ENCODE assay signal across 8 mouse cellular contexts in genomic region chr2:164912749-164913427, GRCm38 (mm10). TPM values are rescaled to one million over a fixed set of nuclear protein-coding genes. Genes with fewer than 3 reads are reported as not detected.
DNase-seq lines count a peak whose midpoint lies in the region; ATAC-seq and TF ChIP-seq lines count a peak whose summit lies in the region.

No protein-coding gene starts in this region.

- no peaks in the 10 kb centered on the region for H3K9me3 ChIP-seq in forebrain, embryonic 10.5 days
- no peaks in the 10 kb centered on the region for H3K9me3 ChIP-seq in forebrain, embryonic 16.5 days (ENCODE audit: control insufficient read depth, low read length)
- no peaks in the 10 kb centered on the region for H3K9me3 ChIP-seq in lung, postnatal 0 days (ENCODE audit: low read length)
- H3K9me3 ChIP-seq in intestine, embryonic 14.5 days (ENCODE audit: control insufficient read depth, low read length): no peaks in the 10 kb centered on the region
- H3K9me3 ChIP-seq in neural tube, embryonic 14.5 days (ENCODE audit: control insufficient read depth, low read length): no peaks in the 10 kb centered on the region

- ATAC-seq in forebrain, embryonic 16.5 days: no peak
- no peak for ATAC-seq in lung, postnatal 0 days
- ATAC-seq in intestine, embryonic 14.5 days (replicated peaks; ENCODE audit: low FRiP score, low TSS enrichment, low read depth): no peak
- ATAC-seq in neural tube, embryonic 14.5 days (ENCODE audit: low read depth): no peak

- H3K4me3 ChIP-seq in forebrain, embryonic 10.5 days: peak overlapping the region; percentile 63
- no peak overlapping the region for H3K4me3 ChIP-seq in forebrain, embryonic 16.5 days (replicated peaks; ENCODE audit: low read length)
- no peak overlapping the region for H3K4me3 ChIP-seq in lung, postnatal 0 days (ENCODE audit: low read depth, low read length)
- no peak overlapping the region for H3K4me3 ChIP-seq in lung, adult 2 months (replicated peaks; ENCODE audit: extremely low read depth, low read depth, low read length)
- H3K4me3 ChIP-seq in intestine, embryonic 14.5 days (ENCODE audit: low read depth, low read length): no peak overlapping the region
- H3K4me3 ChIP-seq in neural tube, embryonic 14.5 days (ENCODE audit: low read depth, low read length): no peak overlapping the region

- TF ChIP-seq CTCF in lung, postnatal 0 days (IDR thresholded peaks at IDR 0.05): no peak
- no peak for TF ChIP-seq CTCF in lung, adult 2 months (IDR thresholded peaks at IDR 0.05; ENCODE audit: insufficient read depth, low read length)

- TF ChIP-seq POLR2A in lung, adult 2 months (IDR thresholded peaks at IDR 0.05; ENCODE audit: borderline replicate concordance, extremely low read depth, low read depth, low read length): no peak

- H3K36me3 ChIP-seq in forebrain, embryonic 10.5 days (replicated peaks): peaks cover 29% of the 10 kb centered on the region
- H3K36me3 ChIP-seq in forebrain, embryonic 16.5 days (ENCODE audit: control insufficient read depth, insufficient read depth): peaks cover 8% of the 10 kb centered on the region; the same call in 1 of the 2 replicates
- H3K36me3 ChIP-seq in lung, postnatal 0 days (ENCODE audit: insufficient read depth, low read length): peaks cover 14% of the 10 kb centered on the region
- H3K36me3 ChIP-seq in intestine, embryonic 14.5 days (ENCODE audit: control insufficient read depth, insufficient read depth, low read length): peaks cover 14% of the 10 kb centered on the region
- H3K36me3 ChIP-seq in neural tube, embryonic 14.5 days (ENCODE audit: control insufficient read depth, insufficient read depth, low read length): peaks cover 13% of the 10 kb centered on the region

- H3K4me2 ChIP-seq in forebrain, embryonic 16.5 days (ENCODE audit: low read length): no peak overlapping the region
- H3K4me2 ChIP-seq in lung, postnatal 0 days (replicated peaks; ENCODE audit: low read depth, low read length): no peak overlapping the region
- H3K4me2 ChIP-seq in intestine, embryonic 14.5 days (ENCODE audit: low read length): peak overlapping the region; percentile 85
- H3K4me2 ChIP-seq in neural tube, embryonic 14.5 days (ENCODE audit: low read depth, low read length): peak overlapping the region; percentile 48; the same call in 1 of the 2 replicates

- peaks cover 34% of the 10 kb centered on the region for H3K4me1 ChIP-seq in forebrain, embryonic 10.5 days
- peaks cover 21% of the 10 kb centered on the region for H3K4me1 ChIP-seq in forebrain, embryonic 16.5 days (replicated peaks; ENCODE audit: control insufficient read depth, insufficient read depth, low read length)
- H3K4me1 ChIP-seq in lung, postnatal 0 days (ENCODE audit: insufficient read depth, low read depth, low read length): peaks cover 9% of the 10 kb centered on the region; the same call in 1 of the 2 replicates
- peaks cover 13% of the 10 kb centered on the region for H3K4me1 ChIP-seq in lung, adult 2 months (ENCODE audit: control insufficient read depth, insufficient read depth, low read length)
- peaks cover 15% of the 10 kb centered on the region for H3K4me1 ChIP-seq in intestine, embryonic 14.5 days (replicated peaks; ENCODE audit: control insufficient read depth, insufficient read depth, low read length)
- peaks cover 17% of the 10 kb centered on the region for H3K4me1 ChIP-seq in neural tube, embryonic 14.5 days (ENCODE audit: control insufficient read depth, insufficient read depth, low read length)

- no peak for DNase-seq in forebrain, embryonic 10.5 days (ENCODE audit: extremely low spot score, low spot score)
- DNase-seq in lung, postnatal 0 days (ENCODE audit: low spot score): no peak
- no peak for DNase-seq in lung, adult 2 months
- no peak for DNase-seq in intestine, embryonic 14.5 days (ENCODE audit: low spot score)
- no peak for DNase-seq in cerebellum, adult 18-20 months
- DNase-seq in kidney, adult 8-10 months: no peak

- no peak for TF ChIP-seq EP300 in lung, postnatal 0 days (IDR thresholded peaks at IDR 0.05)

- 92% methylated on average over 8 of the region's 9 CpGs for WGBS in forebrain, embryonic 10.5 days
- 92% methylated on average over 9 of the region's 9 CpGs for WGBS in forebrain, embryonic 16.5 days
- 75% methylated on average over 8 of the region's 9 CpGs for WGBS in lung, postnatal 0 days
- WGBS in lung, adult 2 months: 70% methylated on average over 8 of the region's 9 CpGs
- WGBS in intestine, embryonic 14.5 days: 86% methylated on average over 9 of the region's 9 CpGs
- 92% methylated on average over 7 of the region's 9 CpGs for WGBS in neural tube, embryonic 14.5 days

- H3K9ac ChIP-seq in forebrain, embryonic 16.5 days (replicated peaks; ENCODE audit: low read depth, low read length): no peak overlapping the region
- H3K9ac ChIP-seq in lung, postnatal 0 days (replicated peaks; ENCODE audit: low read depth): no peak overlapping the region
- no peak overlapping the region for H3K9ac ChIP-seq in intestine, embryonic 14.5 days (ENCODE audit: low read length)
- no peak overlapping the region for H3K9ac ChIP-seq in neural tube, embryonic 14.5 days (replicated peaks; ENCODE audit: low read depth, low read length)

- no peak overlapping the region for H3K27ac ChIP-seq in forebrain, embryonic 10.5 days
- H3K27ac ChIP-seq in forebrain, embryonic 16.5 days (ENCODE audit: low read length): no peak overlapping the region
- H3K27ac ChIP-seq in lung, postnatal 0 days (ENCODE audit: low read length): peak overlapping the region; percentile 97; the same call in 1 of the 2 replicates
- no peak overlapping the region; the same call in 1 of the 2 replicates for H3K27ac ChIP-seq in intestine, embryonic 14.5 days (ENCODE audit: low read depth)
- no peak overlapping the region for H3K27ac ChIP-seq in neural tube, embryonic 14.5 days (ENCODE audit: low read depth, low read length)

- no peaks in the 10 kb centered on the region for H3K27me3 ChIP-seq in forebrain, embryonic 10.5 days (ENCODE audit: poor library complexity, severe bottlenecking)
- H3K27me3 ChIP-seq in forebrain, embryonic 16.5 days (replicated peaks; ENCODE audit: control insufficient read depth, insufficient read depth, low read length): no peaks in the 10 kb centered on the region
- H3K27me3 ChIP-seq in lung, postnatal 0 days (replicated peaks; ENCODE audit: insufficient read depth, low read length): no peaks in the 10 kb centered on the region
- no peaks in the 10 kb centered on the region for H3K27me3 ChIP-seq in intestine, embryonic 14.5 days (replicated peaks; ENCODE audit: control insufficient read depth, insufficient read depth, low read length)
- H3K27me3 ChIP-seq in neural tube, embryonic 14.5 days (ENCODE audit: control insufficient read depth, insufficient read depth, low read length): no peaks in the 10 kb centered on the region

RNA-seq across cellular contexts. Expression of gene Zfp335, which starts 1.3 kb away (rescaled TPM):
- polyA plus RNA-seq in forebrain, embryonic 10.5 days (2016; fragmentation: Nextera tagmentation; extraction: Ambion mirVana): 16.0 and 16.6 TPM in 2 replicates
- 16.2 and 19.9 TPM in 2 replicates for polyA plus RNA-seq in forebrain, embryonic 16.5 days (2015; fragmentation: Nextera tagmentation; extraction: Ambion mirVana)
- polyA plus RNA-seq in lung, postnatal 0 days (2015; fragmentation: Nextera tagmentation; extraction: Ambion mirVana): 5.0 and 5.2 TPM in 2 replicates
- polyA plus RNA-seq in lung, adult 2 months (2012; rRNA removed): 33.2 and 34.9 TPM in 2 replicates
- polyA plus RNA-seq in intestine, embryonic 14.5 days (2014; fragmentation: Nextera tagmentation; extraction: Ambion mirVana): 12.7 and 14.3 TPM in 2 replicates
- 14.3 and 14.5 TPM in 2 replicates for polyA plus RNA-seq in neural tube, embryonic 14.5 days (2014; fragmentation: Nextera tagmentation; extraction: Ambion mirVana)

RNA-seq across cellular contexts. Expression of gene Mmp9, which starts 27.7 kb away (rescaled TPM):
- 0.45 TPM in 1 of 2 replicates, not detected in the other for polyA plus RNA-seq in forebrain, embryonic 10.5 days (2016; fragmentation: Nextera tagmentation; extraction: Ambion mirVana)
- 16.9 and 20.6 TPM in 2 replicates for polyA plus RNA-seq in forebrain, embryonic 16.5 days (2015; fragmentation: Nextera tagmentation; extraction: Ambion mirVana)
- 4.5 and 5.6 TPM in 2 replicates for polyA plus RNA-seq in lung, postnatal 0 days (2015; fragmentation: Nextera tagmentation; extraction: Ambion mirVana)
- polyA plus RNA-seq in lung, adult 2 months (2012; rRNA removed): 12.4 and 13.4 TPM in 2 replicates
- polyA plus RNA-seq in intestine, embryonic 14.5 days (2014; fragmentation: Nextera tagmentation; extraction: Ambion mirVana): 2.4 and 3.3 TPM in 2 replicates
- 13.8 and 22.2 TPM in 2 replicates for polyA plus RNA-seq in neural tube, embryonic 14.5 days (2014; fragmentation: Nextera tagmentation; extraction: Ambion mirVana)

RNA-seq across cellular contexts. Expression of gene Pcif1, which starts 33.8 kb away (rescaled TPM):
- 78.3 and 84.6 TPM in 2 replicates for polyA plus RNA-seq in forebrain, embryonic 10.5 days (2016; fragmentation: Nextera tagmentation; extraction: Ambion mirVana)
- 79.3 and 93.7 TPM in 2 replicates for polyA plus RNA-seq in forebrain, embryonic 16.5 days (2015; fragmentation: Nextera tagmentation; extraction: Ambion mirVana)
- 60.9 and 71.3 TPM in 2 replicates for polyA plus RNA-seq in lung, postnatal 0 days (2015; fragmentation: Nextera tagmentation; extraction: Ambion mirVana)
- 42.9 and 44.3 TPM in 2 replicates for polyA plus RNA-seq in lung, adult 2 months (2012; rRNA removed)
- polyA plus RNA-seq in intestine, embryonic 14.5 days (2014; fragmentation: Nextera tagmentation; extraction: Ambion mirVana): 76.0 and 85.5 TPM in 2 replicates
- polyA plus RNA-seq in neural tube, embryonic 14.5 days (2014; fragmentation: Nextera tagmentation; extraction: Ambion mirVana): 78.0 and 82.1 TPM in 2 replicates

RNA-seq across cellular contexts. Expression of gene Slc12a5, which starts 47.7 kb away (rescaled TPM):
- 0.92 and 0.93 TPM in 2 replicates for polyA plus RNA-seq in forebrain, embryonic 10.5 days (2016; fragmentation: Nextera tagmentation; extraction: Ambion mirVana)
- polyA plus RNA-seq in forebrain, embryonic 16.5 days (2015; fragmentation: Nextera tagmentation; extraction: Ambion mirVana): 13.1 and 22.4 TPM in 2 replicates
- 0.84 and 1.0 TPM in 2 replicates for polyA plus RNA-seq in lung, postnatal 0 days (2015; fragmentation: Nextera tagmentation; extraction: Ambion mirVana)
- polyA plus RNA-seq in lung, adult 2 months (2012; rRNA removed): 3.6 and 3.9 TPM in 2 replicates
- 1.3 and 1.5 TPM in 2 replicates for polyA plus RNA-seq in intestine, embryonic 14.5 days (2014; fragmentation: Nextera tagmentation; extraction: Ambion mirVana)
- polyA plus RNA-seq in neural tube, embryonic 14.5 days (2014; fragmentation: Nextera tagmentation; extraction: Ambion mirVana): 51.5 and 68.8 TPM in 2 replicates

RNA-seq across cellular contexts. Expression of gene Pltp, which starts 55.4 kb away (rescaled TPM):
- 36.6 and 40.0 TPM in 2 replicates for polyA plus RNA-seq in forebrain, embryonic 10.5 days (2016; fragmentation: Nextera tagmentation; extraction: Ambion mirVana)
- 45.7 and 63.9 TPM in 2 replicates for polyA plus RNA-seq in forebrain, embryonic 16.5 days (2015; fragmentation: Nextera tagmentation; extraction: Ambion mirVana)
- 286 and 314 TPM in 2 replicates for polyA plus RNA-seq in lung, postnatal 0 days (2015; fragmentation: Nextera tagmentation; extraction: Ambion mirVana)
- polyA plus RNA-seq in lung, adult 2 months (2012; rRNA removed): 873 and 1,096 TPM in 2 replicates
- polyA plus RNA-seq in intestine, embryonic 14.5 days (2014; fragmentation: Nextera tagmentation; extraction: Ambion mirVana): 25.7 and 28.1 TPM in 2 replicates
- 59.0 and 136 TPM in 2 replicates for polyA plus RNA-seq in neural tube, embryonic 14.5 days (2014; fragmentation: Nextera tagmentation; extraction: Ambion mirVana)

Comparison
In these comparisons a context has a peak if more than half of its experiments do, and no peak if none do; other contexts are left out.
1. H3K4me2 ChIP-seq: peak in intestine, embryonic 14.5 days (single experiment) and neural tube, embryonic 14.5 days (single experiment); none in forebrain, embryonic 16.5 days (single experiment) and lung, postnatal 0 days (single experiment).